9 mouse cellular contexts compared by ENCODE assay signal in the genomic region with DNA sequence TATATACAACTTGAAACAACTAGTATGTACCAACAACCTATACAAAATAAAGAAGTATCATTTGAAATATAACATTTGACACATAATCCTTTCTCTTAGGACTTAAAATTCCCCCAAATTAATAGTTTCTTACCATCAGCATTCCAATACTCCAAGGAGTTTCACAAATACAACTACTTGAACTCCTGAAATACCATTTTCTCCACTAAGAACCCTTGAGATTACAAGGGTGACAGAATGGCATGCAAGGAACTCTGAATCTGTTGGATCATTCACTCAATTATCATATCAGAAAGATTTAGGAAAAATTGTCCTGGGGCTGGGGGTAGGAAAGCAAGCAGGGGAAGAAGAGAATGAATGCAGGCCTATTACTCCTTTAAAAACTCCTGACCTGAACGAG. TPM values are rescaled to one million over a fixed set of nuclear protein-coding genes. Genes with fewer than 3 reads are reported as not detected.
DNase-seq lines count a peak whose midpoint lies in the region; ATAC-seq lines count a peak whose summit lies in the region.
"Had no signal": no experiment of that assay in that cellular context is flagged by ENCODE, and none has a peak within 500 bp of the region (broad histone marks: within the 10 kb centered on the region; RNA-seq: fewer than 3 reads in every experiment).

No protein-coding gene starts in this region.

- no peaks in the 10 kb centered on the region for H3K36me3 ChIP-seq in heart, embryonic 16.5 days (ENCODE audit: control insufficient read depth, insufficient read depth)
- no peaks in the 10 kb centered on the region for H3K36me3 ChIP-seq in embryonic facial prominence, embryonic 11.5 days (replicated peaks; ENCODE audit: control insufficient read depth, insufficient read depth, low read depth, low read length)
- no peaks in the 10 kb centered on the region for H3K36me3 ChIP-seq in hindbrain, embryonic 16.5 days (ENCODE audit: control insufficient read depth, insufficient read depth, low read length)
- no peaks in the 10 kb centered on the region for H3K36me3 ChIP-seq in midbrain, embryonic 14.5 days (ENCODE audit: control insufficient read depth, insufficient read depth, low read length)

- no peak for DNase-seq in heart, postnatal 4 days
- no peak for DNase-seq in embryonic facial prominence, embryonic 11.5 days (ENCODE audit: low spot score)
- DNase-seq in midbrain, embryonic 14.5 days = no peak
- DNase-seq in urinary bladder, postnatal 4 days (ENCODE audit: low spot score in 2 of 2) = no peak
- no peak for DNase-seq in cerebellum, adult 9-11 months
- no peak for DNase-seq in kidney, adult 8-10 months

- peaks cover 41% of the 10 kb centered on the region for H3K4me1 ChIP-seq in heart, embryonic 16.5 days (ENCODE audit: control insufficient read depth, insufficient read depth, low read length)
- no peaks in the 10 kb centered on the region for H3K4me1 ChIP-seq in embryonic facial prominence, embryonic 11.5 days (ENCODE audit: control insufficient read depth, insufficient read depth, low read length)
- H3K4me1 ChIP-seq in hindbrain, embryonic 16.5 days (ENCODE audit: control insufficient read depth, insufficient read depth, low read depth, low read length) = peaks cover 27% of the 10 kb centered on the region
- H3K4me1 ChIP-seq in midbrain, embryonic 14.5 days (ENCODE audit: control insufficient read depth, insufficient read depth, low read length) = peaks cover 37% of the 10 kb centered on the region

- H3K27me3 ChIP-seq in heart, embryonic 16.5 days (ENCODE audit: control insufficient read depth, insufficient read depth, low read length) = no peaks in the 10 kb centered on the region
- no peaks in the 10 kb centered on the region for H3K27me3 ChIP-seq in embryonic facial prominence, embryonic 11.5 days (ENCODE audit: control insufficient read depth, insufficient read depth, low read length)
- H3K27me3 ChIP-seq in hindbrain, embryonic 16.5 days (replicated peaks; ENCODE audit: control insufficient read depth, insufficient read depth, low read length) = no peaks in the 10 kb centered on the region
- H3K27me3 ChIP-seq in midbrain, embryonic 14.5 days (ENCODE audit: control insufficient read depth, insufficient read depth, low read length) = no peaks in the 10 kb centered on the region
- H3K27me3 ChIP-seq: CH12.LX had no signal

- ATAC-seq in heart, embryonic 16.5 days (replicated peaks; ENCODE audit: extremely low read depth, insufficient read depth, low FRiP score) = no peak
- ATAC-seq in embryonic facial prominence, embryonic 11.5 days (replicated peaks; ENCODE audit: insufficient number of reproducible peaks, low FRiP score, low TSS enrichment, low read depth) = no peak
- ATAC-seq in hindbrain, embryonic 16.5 days = no peak
- ATAC-seq in midbrain, embryonic 14.5 days (ENCODE audit: low FRiP score, low TSS enrichment) = no peak

- H3K4me2 ChIP-seq in heart, embryonic 16.5 days (ENCODE audit: low read depth, low read length) = peak overlapping the region; percentile 66
- peak overlapping the region; percentile 59 for H3K4me2 ChIP-seq in embryonic facial prominence, embryonic 11.5 days (ENCODE audit: low read depth, low read length)
- H3K4me2 ChIP-seq in hindbrain, embryonic 16.5 days (ENCODE audit: low read length) = peak overlapping the region; percentile 82
- H3K4me2 ChIP-seq in midbrain, embryonic 14.5 days (ENCODE audit: low read length) = peak overlapping the region; percentile 81

- H3K9ac ChIP-seq in heart, embryonic 16.5 days (ENCODE audit: low read length) = peak overlapping the region; percentile 87
- peak overlapping the region; percentile 63 for H3K9ac ChIP-seq in embryonic facial prominence, embryonic 11.5 days (replicated peaks; ENCODE audit: low read length)
- H3K9ac ChIP-seq in hindbrain, embryonic 16.5 days (ENCODE audit: low read depth, low read length) = peak overlapping the region; percentile 58
- H3K9ac ChIP-seq in midbrain, embryonic 14.5 days (replicated peaks; ENCODE audit: low read length) = no peak overlapping the region

- peak overlapping the region; percentile 97 for H3K27ac ChIP-seq in heart, embryonic 16.5 days (ENCODE audit: low read length)
- H3K27ac ChIP-seq in embryonic facial prominence, embryonic 11.5 days (replicated peaks; ENCODE audit: low read depth, low read length) = no peak overlapping the region
- H3K27ac ChIP-seq in hindbrain, embryonic 16.5 days (ENCODE audit: low read depth, low read length) = 0 out of 2 replicates have a peak overlapping the region, but pooled peaks have one; percentile 17
- no peak overlapping the region for H3K27ac ChIP-seq in midbrain, embryonic 14.5 days (replicated peaks; ENCODE audit: low read depth, low read length)

- WGBS in heart, embryonic 16.5 days = 14% methylated on average over 1 of the region's 1 CpGs
- 13% methylated on average over 1 of the region's 1 CpGs for WGBS in embryonic facial prominence, embryonic 11.5 days
- 17% methylated on average over 1 of the region's 1 CpGs for WGBS in hindbrain, embryonic 16.5 days
- WGBS in midbrain, embryonic 14.5 days = 12% methylated on average over 1 of the region's 1 CpGs

- H3K4me3 ChIP-seq in heart, embryonic 16.5 days (ENCODE audit: low read length) = peak overlapping the region; percentile 75
- H3K4me3 ChIP-seq in embryonic facial prominence, embryonic 11.5 days (ENCODE audit: low read depth, low read length) = peak overlapping the region; percentile 45
- peak overlapping the region; percentile 59 for H3K4me3 ChIP-seq in hindbrain, embryonic 16.5 days (ENCODE audit: low read length)
- peak overlapping the region; percentile 53 for H3K4me3 ChIP-seq in midbrain, embryonic 14.5 days (replicated peaks; ENCODE audit: low read depth, low read length)

- H3K9me3 ChIP-seq in heart, embryonic 16.5 days (replicated peaks; ENCODE audit: control insufficient read depth, low read length) = no peaks in the 10 kb centered on the region
- H3K9me3 ChIP-seq in embryonic facial prominence, embryonic 11.5 days (replicated peaks; ENCODE audit: control insufficient read depth, low read length) = no peaks in the 10 kb centered on the region
- H3K9me3 ChIP-seq in hindbrain, embryonic 16.5 days (ENCODE audit: control insufficient read depth, low read length) = no peaks in the 10 kb centered on the region
- no peaks in the 10 kb centered on the region for H3K9me3 ChIP-seq in midbrain, embryonic 14.5 days (ENCODE audit: control insufficient read depth, low read length)

RNA-seq across cellular contexts. Expression of a gene that starts 17.6 kb away (rescaled TPM):
- polyA plus RNA-seq in heart, embryonic 16.5 days (2015; fragmentation: Nextera tagmentation; extraction: Ambion mirVana) = 102 and 106 TPM in 2 replicates
- 10 to 100 TPM; 90.3 to 96.0 TPM for total RNA-seq in heart, postnatal 4 days (2021)
- polyA plus RNA-seq in embryonic facial prominence, embryonic 11.5 days (2014; fragmentation: Nextera tagmentation; extraction: Ambion mirVana) = 137 and 139 TPM in 2 replicates
- 75.8 and 86.0 TPM in 2 replicates for polyA plus RNA-seq in hindbrain, embryonic 16.5 days (2015; fragmentation: Nextera tagmentation; extraction: Ambion mirVana)
- polyA plus RNA-seq in midbrain, embryonic 14.5 days (2014; fragmentation: Nextera tagmentation; extraction: Ambion mirVana) = 89.4 and 97.5 TPM in 2 replicates

RNA-seq across cellular contexts. Expression of a gene that starts 40.9 kb away (rescaled TPM):
- polyA plus RNA-seq in heart, embryonic 16.5 days (2015; fragmentation: Nextera tagmentation; extraction: Ambion mirVana) = 0.12 and 0.18 TPM in 2 replicates
- total RNA-seq in heart, postnatal 4 days (2021) = under 1 TPM; 0.21 to 0.29 TPM
- polyA plus RNA-seq in embryonic facial prominence, embryonic 11.5 days (2014; fragmentation: Nextera tagmentation; extraction: Ambion mirVana) = 1.8 and 2.4 TPM in 2 replicates
- 24.0 and 28.6 TPM in 2 replicates for polyA plus RNA-seq in hindbrain, embryonic 16.5 days (2015; fragmentation: Nextera tagmentation; extraction: Ambion mirVana)
- polyA plus RNA-seq in midbrain, embryonic 14.5 days (2014; fragmentation: Nextera tagmentation; extraction: Ambion mirVana) = 20.7 and 20.9 TPM in 2 replicates

Comparison
In these comparisons a context has a peak if more than half of its experiments do, and no peak if none do; other contexts are left out.
1. H3K27ac ChIP-seq: peak in heart, embryonic 16.5 days (single experiment) and hindbrain, embryonic 16.5 days (single experiment); none in embryonic facial prominence, embryonic 11.5 days (single experiment) and midbrain, embryonic 14.5 days (single experiment).
2. Peak in every context shown above with its lines, with median percentiles within 50 percentile points of each other: H3K4me2 ChIP-seq and H3K4me3 ChIP-seq.